Mouse (Mus musculus) G1E (cell line): Measurements from ENCODE around the gene Hoxa9.

Experiments used
- CTCF ChIP-seq: IDR thresholded peaks from 2 replicates; pipeline ENCODE4 v1.5.1; 2012; ENCODE audit warnings: low read depth, low read length, inconsistent platforms, mixed read lengths
- GATA1 ChIP-seq: IDR thresholded peaks from 2 replicates; pipeline ENCODE4 v1.6.1; 2012; ENCODE audit warnings: borderline replicate concordance, low read length, inconsistent platforms, mixed read lengths
- POLR2AphosphoS5 ChIP-seq: IDR thresholded peaks from 2 replicates; pipeline ENCODE4 v1.6.1; 2012; ENCODE audit warnings: low read depth, low read length, inconsistent platforms; ENCODE audit not compliant: insufficient replicate concordance

DNA sequence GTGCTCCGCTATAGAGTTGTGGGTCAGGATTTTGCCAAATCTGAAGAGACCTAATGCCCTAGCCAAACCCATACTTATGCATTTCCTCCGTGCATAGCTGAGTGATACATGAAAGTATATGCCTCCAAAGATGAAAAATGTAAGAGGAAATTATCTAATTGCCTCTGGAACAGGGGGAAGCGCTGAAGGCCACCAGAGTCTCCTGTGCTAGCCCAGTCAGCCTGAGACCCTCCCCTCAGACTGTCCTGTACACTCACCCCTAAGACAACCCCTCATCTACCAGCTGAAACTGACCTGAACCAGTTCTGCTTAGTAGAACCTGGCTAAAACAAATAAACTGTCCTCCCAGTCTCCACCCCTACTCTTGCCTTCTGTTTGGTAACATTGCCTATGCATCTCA, 50.2 kb downstream of the Hoxa9 start:
- TF ChIP-seq CTCF (no peak), POLR2AphosphoS5 (no peak), GATA1 (no peak)
